Mouse (Mus musculus): ENCODE results near the gene Gclm.
"Not testable (repeated sequence)": the region's sequence is repeated elsewhere in the genome, so short reads cannot be mapped to it uniquely, and the experiment has no call there.

Gclm gene

DNA sequence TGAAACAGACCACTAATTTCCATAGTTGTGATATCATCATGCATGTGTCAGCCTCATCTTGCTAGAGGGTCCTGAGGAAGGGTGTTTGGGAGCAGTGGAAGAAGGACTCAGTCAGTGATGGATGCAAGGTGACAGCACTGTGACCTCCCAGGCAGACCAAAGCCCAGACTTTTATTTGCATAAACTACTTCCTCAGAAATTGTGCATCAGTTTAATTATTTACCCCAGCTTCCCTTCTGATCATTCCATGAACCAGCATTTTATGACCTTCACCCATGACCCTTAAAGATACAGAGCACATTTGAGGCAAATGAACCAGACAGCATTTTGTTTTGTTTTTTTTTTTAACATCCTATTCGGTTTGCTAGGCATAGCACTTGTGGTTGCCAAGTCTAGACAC lies 9.6 kb upstream of the Gclm start:
- no peak for DNase-seq (ENCODE audit: extremely low read depth, low read depth)

DNA sequence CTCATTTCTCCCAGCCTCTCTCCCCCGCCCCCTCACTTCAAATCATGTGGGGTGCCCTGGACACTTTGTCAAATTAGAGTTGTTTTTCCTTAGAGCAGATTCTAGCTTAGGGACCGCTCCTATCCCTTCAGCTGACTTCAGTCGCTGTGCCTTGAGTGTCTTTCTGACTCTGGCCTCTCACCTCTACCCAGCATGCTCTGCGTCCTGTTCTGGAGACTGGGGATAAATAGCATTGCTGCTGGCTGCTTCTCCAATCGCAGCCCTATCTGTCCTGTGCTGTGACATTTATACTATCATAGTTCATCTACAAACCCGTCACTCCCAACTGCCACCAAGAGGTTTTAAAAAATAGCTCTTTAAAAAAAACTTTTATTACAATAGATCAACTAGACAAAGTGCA lies 2.5 kb upstream of the Gclm start:
- no peak for DNase-seq (ENCODE audit: extremely low read depth, low read depth)

DNA sequence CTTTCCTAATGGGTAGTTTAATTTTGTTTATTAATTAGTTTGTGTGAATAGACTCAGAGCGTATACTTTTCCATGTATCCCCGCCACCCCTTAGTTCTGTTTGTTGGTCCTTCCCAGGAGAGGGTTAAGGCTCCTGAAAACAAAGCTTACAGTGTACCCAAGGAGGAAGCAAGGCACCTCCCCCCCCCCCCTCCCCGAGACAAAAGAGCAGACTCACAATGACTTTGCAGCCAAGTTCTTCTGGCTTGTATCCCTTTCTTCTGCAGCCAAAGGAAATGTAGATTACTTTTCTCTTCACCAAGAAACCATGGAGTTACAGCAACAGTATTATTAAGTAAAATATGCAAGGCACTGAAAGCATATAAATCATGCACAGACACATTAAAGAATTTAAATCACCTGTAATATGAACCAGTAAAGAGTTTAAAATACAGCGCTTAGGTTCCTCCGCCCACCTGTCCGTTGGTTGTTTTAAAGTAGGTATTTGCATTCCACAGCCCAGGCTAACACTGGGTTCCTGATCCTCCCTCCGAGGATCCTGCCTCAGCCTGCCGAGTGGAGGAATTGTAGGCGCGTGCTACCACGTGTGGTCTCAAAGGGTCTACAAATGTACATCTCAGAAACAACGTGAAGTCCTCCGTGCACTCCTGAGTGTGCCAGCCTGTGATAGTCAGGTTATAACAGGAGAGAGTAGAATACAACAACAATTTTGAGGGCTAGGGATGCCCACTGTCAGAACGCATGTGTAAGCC lies 1.8 kb upstream of the Gclm start:
- DNase-seq (ENCODE audit: extremely low read depth, low read depth) = peak; percentile 26

DNA sequence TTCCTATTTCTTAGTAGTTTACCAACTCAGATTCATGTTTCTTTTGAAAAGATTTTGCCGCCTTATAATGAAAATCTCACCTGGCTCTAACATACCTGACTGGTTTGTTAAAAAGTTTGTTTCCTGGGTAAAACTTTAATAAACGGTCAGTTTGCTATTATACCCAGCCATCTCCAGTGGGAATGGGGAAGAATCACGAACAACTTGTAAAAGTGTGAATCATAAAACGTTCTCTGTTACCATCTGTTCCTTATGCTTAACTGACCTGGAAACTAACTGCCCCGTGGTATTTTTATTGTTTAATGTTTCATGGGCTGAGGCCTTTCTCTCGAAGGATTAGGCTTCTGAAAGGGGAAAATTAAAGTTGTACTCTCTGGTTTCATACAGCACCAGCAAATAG lies 598 bp upstream of the Gclm start:
- peak; percentile 35 for DNase-seq (ENCODE audit: extremely low read depth, low read depth)

DNA sequence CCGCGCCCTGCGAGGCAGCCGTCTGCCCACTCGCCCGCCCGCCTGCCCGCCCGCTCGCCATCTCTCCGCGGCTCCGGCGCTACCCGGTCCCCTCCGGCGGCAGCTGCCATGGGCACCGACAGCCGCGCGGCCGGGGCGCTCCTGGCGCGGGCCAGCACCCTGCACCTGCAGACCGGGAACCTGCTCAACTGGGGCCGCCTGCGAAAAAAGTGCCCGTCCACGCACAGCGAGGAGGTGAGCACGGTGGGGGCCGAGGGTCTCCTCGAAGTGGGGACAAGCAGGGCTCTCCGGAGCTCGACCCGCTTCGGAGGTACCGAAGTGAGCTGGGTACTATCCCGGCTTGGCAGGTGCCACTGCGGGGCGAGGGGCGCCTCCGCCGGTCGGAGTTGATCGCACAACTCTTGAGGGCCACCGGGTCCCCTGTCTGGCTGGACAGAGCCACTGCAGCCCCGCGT lies 548 bp downstream of the Gclm start:
- DNase-seq (ENCODE audit: extremely low read depth, low read depth) = no peak

DNA sequence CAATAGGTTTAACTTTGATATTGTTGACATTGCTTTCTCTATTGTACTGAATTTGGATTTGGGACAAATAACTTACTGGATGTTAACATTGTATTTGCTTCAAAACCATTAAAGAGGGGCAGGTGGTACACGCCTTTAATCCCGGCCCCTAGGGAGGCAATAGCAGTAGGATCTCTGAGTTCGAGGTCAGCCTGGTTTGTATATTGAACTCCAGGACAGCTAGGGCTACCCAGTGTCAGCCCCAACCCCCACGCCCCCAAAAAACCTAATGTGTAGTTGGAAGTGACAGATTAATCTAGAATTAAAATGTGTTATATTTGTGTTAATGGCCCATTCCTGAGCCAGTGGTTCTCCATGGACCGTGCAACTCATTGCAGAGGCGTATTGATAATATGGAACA lies 1.0 kb downstream of the Gclm start:
- DNase-seq (ENCODE audit: extremely low read depth, low read depth) = peak; percentile 26

DNA sequence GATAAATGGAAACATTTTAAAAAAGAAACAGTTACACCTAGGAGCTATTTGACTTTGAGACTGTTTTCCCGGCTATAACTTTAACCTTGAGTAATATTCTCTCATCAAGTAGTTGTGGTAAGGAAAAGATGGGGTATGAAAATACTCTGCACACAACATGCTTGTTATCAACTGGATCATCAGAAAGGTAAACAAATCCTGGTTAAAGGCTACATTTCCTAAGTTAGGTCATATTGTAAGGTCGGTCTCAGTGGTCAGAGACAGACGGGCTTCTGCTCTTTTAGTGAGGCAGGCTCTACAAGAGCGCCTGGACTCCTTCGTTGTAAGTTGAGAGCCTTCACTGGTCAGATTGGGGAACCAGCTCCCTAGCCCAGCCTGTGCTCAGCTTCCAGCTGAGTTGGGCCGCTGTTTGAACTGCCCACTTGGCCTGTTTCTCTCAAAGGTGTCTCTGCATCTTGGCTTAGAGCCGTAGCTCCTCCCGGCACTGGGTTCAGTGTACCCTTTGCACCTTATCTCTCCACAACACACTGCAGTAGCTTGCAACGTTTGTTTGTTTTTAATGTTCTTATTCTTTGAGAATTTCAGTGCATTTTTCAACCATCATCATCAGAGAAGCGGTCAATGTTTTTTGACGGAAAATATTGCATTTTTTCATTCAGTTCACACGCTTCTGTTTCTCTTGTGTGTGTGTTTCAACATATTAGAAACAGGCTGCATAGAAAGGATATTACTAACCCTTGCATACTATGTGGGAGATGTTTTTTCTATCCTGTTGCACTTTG lies 1.8 kb downstream of the Gclm start:
- DNase-seq (ENCODE audit: extremely low read depth, low read depth) = peak; percentile 68

DNA sequence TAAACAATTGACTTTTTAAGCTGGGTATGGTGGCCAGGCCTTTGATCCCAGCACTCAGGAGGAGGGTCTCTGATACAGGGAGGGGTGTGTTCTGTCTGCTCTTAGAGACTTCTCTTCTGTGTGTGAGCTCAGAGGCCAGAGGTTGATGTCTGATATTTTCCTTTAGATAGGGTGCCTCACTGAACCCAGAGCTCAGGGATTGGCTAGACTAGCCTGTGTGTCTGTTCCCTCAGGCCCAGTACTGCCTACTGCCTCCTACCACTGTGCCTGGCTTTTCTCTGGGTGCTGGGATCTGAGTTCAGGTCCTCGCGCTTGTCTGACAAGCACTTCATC lies 2.4 kb downstream of the Gclm start:
- peak; percentile 75 for DNase-seq (ENCODE audit: extremely low read depth, low read depth)

DNA sequence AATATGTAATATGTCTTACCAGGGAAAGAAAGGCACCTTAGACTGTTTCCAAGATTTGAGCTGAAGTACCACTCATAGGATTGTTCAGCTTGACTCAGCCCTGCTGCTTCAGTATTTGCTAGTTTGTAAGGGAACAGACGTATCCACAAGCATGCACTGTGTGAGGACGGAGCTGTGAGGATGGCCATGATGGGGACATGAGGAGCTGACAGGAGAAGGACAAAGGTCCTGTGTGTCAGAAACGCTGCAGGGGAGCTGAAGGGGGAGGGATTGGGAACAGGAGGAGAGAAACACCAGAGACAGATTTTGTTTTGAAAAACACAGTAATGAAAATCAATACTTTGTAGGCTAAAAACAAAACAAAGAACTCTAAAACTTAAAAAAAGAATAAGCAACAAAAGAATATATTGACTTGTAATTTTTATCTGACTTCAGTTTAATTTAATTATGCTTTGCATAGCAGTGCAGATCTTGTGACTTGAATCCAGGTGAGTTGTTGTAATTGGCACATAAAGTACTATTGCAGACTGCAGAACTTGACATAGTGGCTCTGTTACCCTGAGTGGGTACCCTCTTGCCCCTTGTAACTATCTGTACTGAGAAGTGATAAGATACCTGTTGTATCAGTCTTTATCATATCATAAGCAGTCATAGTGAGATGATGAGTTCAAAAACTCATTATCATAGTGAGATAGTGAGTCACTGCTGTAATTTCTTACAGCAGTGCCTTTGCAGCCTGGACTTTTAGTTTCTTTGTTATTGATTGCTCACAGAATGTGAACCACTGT lies 7.3 kb downstream of the Gclm start:
- DNase-seq (ENCODE audit: extremely low read depth, low read depth) = no peak

DNA sequence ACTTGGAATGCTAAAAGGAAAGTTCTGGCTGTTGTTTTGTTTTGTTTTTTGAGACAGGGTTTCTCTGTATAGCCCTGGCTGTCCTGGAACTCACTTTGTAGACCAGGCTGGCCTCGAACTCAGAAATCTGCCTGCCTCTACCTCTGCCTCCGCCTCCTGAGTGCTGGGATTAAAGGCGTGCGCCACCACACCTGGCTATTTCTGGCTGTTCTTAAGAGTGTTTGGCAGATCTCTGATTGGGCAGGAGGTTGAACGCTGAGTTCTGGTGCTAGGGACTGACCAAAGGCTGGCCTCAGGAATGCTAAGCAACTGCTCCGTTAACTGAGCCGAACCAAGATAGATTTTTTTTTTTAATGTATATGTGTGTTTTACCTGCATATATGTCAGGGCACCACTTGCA lies 8.7 kb downstream of the Gclm start:
- DNase-seq (ENCODE audit: extremely low read depth, low read depth) = not testable (repeated sequence)

DNA sequence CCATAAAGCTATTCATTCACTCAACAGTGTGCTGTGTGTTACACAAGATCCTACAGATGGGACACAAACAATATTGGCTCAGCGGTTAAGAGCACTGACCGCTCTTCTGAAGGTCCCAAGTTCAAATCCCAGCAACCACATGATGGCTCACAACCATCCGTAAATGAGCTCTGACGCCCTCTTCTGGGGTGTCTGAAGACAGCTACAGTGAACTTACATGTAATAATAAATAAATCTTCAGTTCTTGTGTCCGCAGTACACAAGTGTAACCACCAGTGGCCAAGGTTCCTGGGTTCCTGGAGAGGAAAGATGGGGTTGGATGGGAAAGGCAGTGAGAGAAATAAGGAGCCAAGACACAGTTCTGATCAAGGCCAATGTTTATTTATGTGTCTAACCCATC lies 24.6 kb downstream of the Gclm start:
- DNase-seq (ENCODE audit: extremely low read depth, low read depth) = no peak

DNA sequence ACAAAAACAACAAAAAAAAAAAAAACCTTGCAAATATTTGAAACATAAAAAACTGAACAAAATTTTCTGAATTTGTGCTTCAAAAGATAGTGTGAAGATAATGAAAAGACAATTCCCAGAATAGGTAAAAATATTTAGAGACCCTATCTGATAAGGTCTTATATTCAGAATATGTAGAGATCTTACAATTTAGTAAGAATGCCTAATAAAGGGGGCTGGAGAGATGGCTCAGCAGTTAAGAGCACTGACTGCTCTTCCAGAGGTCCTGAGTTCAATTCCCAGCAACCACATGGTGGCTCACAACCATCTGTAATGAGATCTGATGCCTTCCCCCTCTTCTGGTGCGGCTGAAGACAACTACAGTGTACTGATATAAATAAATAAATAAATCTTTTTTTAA lies 27.2 kb downstream of the Gclm start:
- not testable (repeated sequence) for DNase-seq (ENCODE audit: extremely low read depth, low read depth)

DNA sequence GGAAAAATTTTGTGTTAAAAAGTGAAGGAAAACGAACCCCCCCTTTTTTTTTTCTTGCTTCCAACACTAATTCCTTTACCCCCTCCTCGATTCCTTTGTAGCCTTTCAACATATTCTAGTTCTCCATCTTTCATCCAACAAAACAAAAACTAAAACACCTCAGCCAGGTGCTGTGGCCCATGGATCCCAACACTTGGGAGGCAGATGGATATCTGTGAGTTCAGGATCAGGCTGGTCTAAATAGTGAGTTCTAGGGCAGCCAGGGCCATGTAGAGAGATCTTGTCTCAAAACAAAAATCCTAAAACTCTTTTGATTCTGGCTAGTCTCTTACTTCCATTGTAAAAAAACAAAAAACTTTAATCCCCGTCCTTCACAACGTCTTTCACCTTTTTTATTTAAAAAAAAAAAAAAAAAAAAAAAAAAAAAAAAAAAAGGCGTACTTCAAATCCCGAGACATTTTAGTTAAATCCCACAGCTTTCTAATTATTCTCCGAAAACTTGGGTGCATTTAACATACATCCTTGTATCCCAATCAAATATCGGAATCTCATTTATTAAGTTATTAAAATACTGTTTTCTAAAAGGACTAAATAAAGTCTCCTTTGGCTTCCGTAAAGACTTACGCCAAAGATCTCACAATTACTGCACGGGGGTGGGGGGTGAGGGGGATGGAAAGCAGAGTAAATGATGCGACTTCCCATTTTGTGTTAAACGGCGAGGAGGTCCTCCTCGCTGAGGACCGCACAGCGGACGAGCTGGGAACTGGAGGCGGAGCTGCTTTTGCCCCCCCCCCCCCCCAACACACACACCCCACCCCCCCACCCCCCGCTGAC lies 28.3 kb downstream of the Gclm start:
- no peak for DNase-seq (ENCODE audit: extremely low read depth, low read depth)

DNA sequence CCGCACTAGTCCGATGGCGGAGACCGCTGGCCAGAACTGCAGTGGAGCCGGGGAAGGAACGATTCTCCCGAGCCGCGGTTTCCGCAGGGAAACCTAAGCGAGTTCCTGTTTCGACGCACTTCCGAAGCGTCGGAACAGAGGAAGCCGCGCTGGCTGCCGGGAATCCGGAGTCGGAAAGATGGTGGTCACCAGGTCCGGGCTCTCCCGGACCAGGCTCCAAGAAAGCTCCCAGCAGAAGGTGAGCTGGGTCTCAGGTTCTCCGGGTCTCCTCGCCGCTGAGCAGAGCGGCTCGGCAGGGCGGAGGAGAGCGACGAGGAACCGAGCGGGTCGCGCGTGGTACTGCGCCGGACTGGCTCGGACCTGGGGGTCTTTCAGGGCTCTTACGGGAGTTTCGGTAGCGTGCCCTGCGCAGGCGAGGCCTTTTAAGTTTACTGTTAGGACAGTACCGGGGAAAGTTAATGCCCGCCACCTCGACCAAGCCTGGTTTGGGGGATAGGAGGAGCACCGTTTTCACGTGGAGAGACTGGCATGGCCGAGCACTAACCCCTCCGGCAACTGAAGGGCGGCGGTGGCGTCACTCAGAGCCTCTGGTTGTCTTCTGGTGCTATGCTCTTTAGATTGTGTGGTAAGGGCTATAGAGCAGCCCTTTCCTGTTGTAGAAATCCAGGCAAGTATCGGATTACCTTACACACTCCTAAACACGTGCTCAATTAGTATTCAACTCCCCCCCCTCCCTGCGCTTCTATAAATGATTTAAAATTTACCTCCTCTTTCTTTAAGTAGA lies 29.1 kb downstream of the Gclm start, which contains the start of gene Dnttip2:
Gene Dnttip2 (plus strand): TSS at position 148 of the 784 bp plus-strand sequence.
- peak; percentile 97 for DNase-seq (ENCODE audit: extremely low read depth, low read depth)

DNA sequence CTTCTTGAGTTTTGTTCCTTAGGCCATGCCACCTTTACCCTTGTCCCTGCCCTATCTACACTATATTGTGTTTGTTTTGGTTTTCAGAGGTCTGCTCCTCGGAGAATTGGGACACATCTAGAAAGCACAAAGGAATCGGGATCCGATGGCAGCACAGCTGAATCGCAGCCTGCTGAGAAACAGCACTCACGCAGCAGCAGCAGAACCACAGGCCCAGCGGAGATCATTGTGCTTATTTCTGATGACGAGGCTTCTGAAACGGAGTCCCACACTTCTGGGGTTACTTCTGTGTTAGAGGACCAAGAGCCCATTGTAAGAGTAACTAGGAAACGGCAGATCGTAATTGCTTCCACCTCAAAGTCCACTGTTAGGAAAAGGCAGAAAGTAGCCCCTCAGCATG lies 29.8 kb downstream of the Gclm start:
- DNase-seq (ENCODE audit: extremely low read depth, low read depth) = no peak

DNA sequence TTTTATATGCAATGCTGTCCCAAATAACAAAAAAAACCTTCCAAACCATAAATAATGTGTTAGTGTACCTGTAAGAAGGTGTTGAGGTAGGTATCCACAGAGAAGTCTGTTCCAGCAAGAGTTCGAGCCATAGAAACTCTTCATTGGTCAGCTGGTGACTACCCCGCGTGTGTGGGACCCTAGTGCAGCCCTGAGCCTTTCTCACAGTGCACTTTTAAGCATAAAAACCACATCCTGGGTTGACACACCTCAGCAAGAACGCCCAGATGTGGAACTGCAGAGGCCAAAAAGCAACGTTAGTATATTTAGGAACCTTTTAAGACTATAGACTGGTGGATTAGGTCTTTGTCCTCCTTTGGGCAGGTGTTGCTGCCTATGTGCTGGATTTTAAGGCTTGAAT lies 41.8 kb downstream of the Gclm start:
- no peak for DNase-seq (ENCODE audit: extremely low read depth, low read depth)

DNA sequence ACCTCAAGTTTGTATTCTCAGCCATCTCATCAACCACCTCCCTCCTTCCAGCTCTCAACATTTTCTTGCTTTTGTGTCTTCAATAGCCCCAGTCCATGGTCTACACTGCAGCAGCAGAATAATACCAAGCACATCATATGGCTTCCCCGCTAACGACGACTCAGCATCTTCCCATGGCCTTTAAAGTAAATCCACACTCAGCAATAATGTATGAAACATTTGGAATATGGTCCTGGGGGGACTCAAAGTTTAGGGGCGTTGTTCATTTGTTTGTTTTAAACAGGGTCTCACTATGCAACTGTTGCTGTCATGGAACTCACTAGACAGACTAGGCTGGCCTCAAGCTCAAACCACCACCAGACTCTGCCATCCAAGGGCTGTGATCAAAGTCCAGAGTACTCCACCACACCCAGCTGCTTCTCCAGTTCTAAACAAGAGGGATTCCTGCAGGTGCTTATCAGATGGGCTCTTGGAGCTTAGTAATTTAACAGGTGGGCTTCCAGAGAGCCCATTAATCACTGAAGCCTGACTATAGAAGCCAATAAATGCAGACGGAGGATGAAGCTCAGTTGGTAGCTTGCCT lies 43.3 kb downstream of the Gclm start:
- no peak for DNase-seq (ENCODE audit: extremely low read depth, low read depth)

DNA sequence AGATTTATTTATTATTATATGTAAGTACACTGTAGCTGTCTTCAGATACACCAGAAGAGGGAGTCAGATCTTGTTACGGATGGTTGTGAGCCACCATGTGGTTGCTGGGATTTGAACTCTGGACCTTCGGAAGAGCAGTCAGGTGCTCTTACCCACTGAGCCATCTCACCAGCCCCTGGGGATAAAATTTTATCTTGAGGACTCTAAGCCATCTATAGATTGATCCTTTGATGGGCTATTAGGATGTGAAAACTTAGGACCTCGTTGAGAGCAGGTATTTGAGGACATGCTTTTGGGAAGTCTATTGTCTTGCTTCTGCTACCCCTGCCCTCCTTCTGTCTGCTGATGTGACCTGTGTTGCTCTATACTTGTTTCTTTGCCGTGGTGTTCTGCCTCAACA lies 44.0 kb downstream of the Gclm start:
- DNase-seq (ENCODE audit: extremely low read depth, low read depth) = not testable (repeated sequence)

DNA sequence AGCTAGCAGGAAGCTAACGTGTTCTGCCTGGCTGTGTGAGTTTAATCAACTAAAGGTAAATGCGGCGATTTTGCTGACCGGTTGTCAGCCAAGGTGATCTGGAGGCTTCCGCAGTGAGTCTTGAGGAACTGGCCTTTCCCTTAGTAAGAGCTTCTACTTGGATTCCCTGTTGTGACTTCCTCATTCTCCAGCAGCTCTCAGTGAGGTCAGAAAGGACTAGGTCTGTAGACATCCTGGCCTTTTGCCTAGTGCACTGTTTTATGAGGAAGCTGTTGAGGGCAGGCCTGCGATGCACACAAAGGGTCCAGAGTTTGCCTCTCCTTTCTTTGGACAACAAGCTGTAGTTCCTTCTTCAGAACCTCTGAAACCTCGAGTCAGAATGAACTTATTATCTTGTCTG lies 45.3 kb downstream of the Gclm start:
- DNase-seq (ENCODE audit: extremely low read depth, low read depth) = peak; percentile 85

DNA sequence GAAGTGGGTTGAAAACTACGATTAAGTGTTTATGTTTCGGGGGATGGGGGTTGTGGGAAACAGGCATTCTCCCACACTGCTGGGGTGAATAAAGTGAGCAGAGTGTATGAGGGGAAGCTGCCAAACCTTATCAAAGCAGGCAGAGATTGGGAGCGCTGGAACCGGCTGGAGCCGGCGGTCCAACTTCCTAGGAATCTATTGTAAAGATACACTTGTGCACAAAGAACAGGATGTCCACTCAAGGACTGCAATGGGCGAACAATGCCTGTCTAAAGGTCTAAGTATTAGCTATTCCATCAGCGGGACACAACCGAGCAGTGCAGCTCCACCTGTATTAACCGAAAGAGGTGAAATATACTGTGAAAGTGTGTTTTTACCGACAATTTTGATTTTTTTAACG lies 46.5 kb downstream of the Gclm start:
- DNase-seq (ENCODE audit: extremely low read depth, low read depth) = no peak

All from MEL-GATA-1-ER (cell line).